Comparison of ENCODE assay signal across 25 mouse cellular contexts in the genomic region with DNA sequence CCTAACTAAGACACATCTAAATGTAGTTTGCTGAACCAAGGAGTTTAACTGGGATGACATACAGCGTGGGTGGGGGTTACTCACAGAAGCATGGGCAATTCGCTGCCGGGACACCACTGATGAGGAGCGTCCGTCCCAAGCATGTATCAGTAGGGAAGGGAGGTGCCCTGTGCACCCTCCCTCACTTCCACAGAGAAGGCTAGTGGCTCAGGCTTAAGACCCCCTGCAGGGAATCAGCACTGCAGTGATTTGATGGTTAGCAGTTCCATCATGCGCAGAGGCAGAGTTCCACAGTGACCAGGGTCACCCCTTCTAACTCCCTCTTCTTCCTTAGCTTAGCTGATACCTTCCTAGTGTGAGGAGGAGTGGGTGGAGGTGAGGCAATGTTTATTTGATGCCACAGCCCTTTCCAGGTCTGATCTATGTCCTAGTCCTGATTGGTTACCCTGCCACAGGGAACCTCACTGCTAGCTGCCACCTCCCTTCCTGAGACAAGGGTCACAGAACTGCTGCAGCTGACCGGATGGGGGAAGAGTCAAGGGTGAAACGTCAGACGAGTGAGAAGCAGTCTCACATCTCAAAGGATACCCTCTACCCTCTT. TPM values are rescaled to one million over a fixed set of nuclear protein-coding genes. Genes with fewer than 3 reads are reported as not detected.
A peak's percentile ranks its signal among the peaks of the same experiment; 100 is the strongest.
DNase-seq lines count a peak whose midpoint lies in the region; ATAC-seq and TF ChIP-seq lines count a peak whose summit lies in the region.
"Had no signal": no experiment of that assay in that cellular context is flagged by ENCODE, and none has a peak within 500 bp of the region (broad histone marks: within the 10 kb centered on the region; RNA-seq: fewer than 3 reads in every experiment).

No protein-coding gene starts in this region.

- H3K9me3 ChIP-seq in forebrain, embryonic 10.5 days = no peaks in the 10 kb centered on the region
- H3K9me3 ChIP-seq in forebrain, embryonic 16.5 days (ENCODE audit: control insufficient read depth, low read length) = no peaks in the 10 kb centered on the region
- H3K9me3 ChIP-seq in kidney, postnatal 0 days (replicated peaks; ENCODE audit: low read length) = no peaks in the 10 kb centered on the region
- H3K9me3 ChIP-seq: embryonic facial prominence, embryonic 12.5 days; forebrain, embryonic 15.5 days; G1E; limb, embryonic 13.5 days; lung, embryonic 15.5 days; neural tube, embryonic 13.5 days had no signal

- DNase-seq in forebrain, embryonic 10.5 days (ENCODE audit: extremely low spot score, low spot score) = peak; percentile 13
- DNase-seq in kidney, postnatal 0 days (ENCODE audit: low spot score) = peak; percentile 38
- no peak for DNase-seq in kidney, postnatal 14 days
- DNase-seq in NIH3T3 (ENCODE audit: low read depth) = peak; percentile 0
- DNase-seq in cerebellum, adult 9-11 months = no peak
- no peak for DNase-seq in cerebellum, adult 11-12 months
- DNase-seq: cerebellum, adult 2 months; heart, adult 2 months; kidney, adult 2 months; layer of hippocampus, postnatal 36 days; spleen, adult 18-20 months; thymus, postnatal 36 days had no signal

- H3K4me1 ChIP-seq in forebrain, embryonic 10.5 days = peaks cover 17% of the 10 kb centered on the region
- H3K4me1 ChIP-seq in forebrain, embryonic 16.5 days (replicated peaks; ENCODE audit: control insufficient read depth, insufficient read depth, low read length) = peaks cover 9% of the 10 kb centered on the region
- peaks cover 7% of the 10 kb centered on the region; the same call in 1 of the 2 replicates for H3K4me1 ChIP-seq in kidney, postnatal 0 days (replicated peaks; ENCODE audit: insufficient read depth, low read length)

- no peaks in the 10 kb centered on the region for H3K27me3 ChIP-seq in forebrain, embryonic 10.5 days (ENCODE audit: poor library complexity, severe bottlenecking)
- H3K27me3 ChIP-seq in forebrain, embryonic 16.5 days (replicated peaks; ENCODE audit: control insufficient read depth, insufficient read depth, low read length) = no peaks in the 10 kb centered on the region
- H3K27me3 ChIP-seq in kidney, postnatal 0 days (ENCODE audit: insufficient read depth, low read length) = no peaks in the 10 kb centered on the region
- H3K27me3 ChIP-seq: embryonic facial prominence, embryonic 12.5 days; forebrain, embryonic 15.5 days; limb, embryonic 13.5 days; lung, embryonic 15.5 days; neural tube, embryonic 13.5 days had no signal

- no peak overlapping the region for H3K27ac ChIP-seq in forebrain, embryonic 10.5 days
- H3K27ac ChIP-seq in forebrain, embryonic 16.5 days (ENCODE audit: low read length) = no peak overlapping the region
- no peak overlapping the region for H3K27ac ChIP-seq in kidney, postnatal 0 days
- H3K27ac ChIP-seq: embryonic facial prominence, embryonic 12.5 days; forebrain, embryonic 15.5 days; heart, adult 2 months; layer of hippocampus, adult 2 months; limb, embryonic 13.5 days; lung, embryonic 15.5 days; macrophage; neural tube, embryonic 13.5 days had no signal

- H3K9ac ChIP-seq in forebrain, embryonic 16.5 days (replicated peaks; ENCODE audit: low read depth, low read length) = no peak overlapping the region
- H3K9ac ChIP-seq in kidney, postnatal 0 days (ENCODE audit: low read depth, low read length) = no peak overlapping the region
- H3K9ac ChIP-seq: embryonic facial prominence, embryonic 12.5 days; forebrain, embryonic 15.5 days; limb, embryonic 13.5 days; lung, embryonic 15.5 days; neural tube, embryonic 13.5 days had no signal

- TF ChIP-seq CTCF in kidney, postnatal 0 days (IDR thresholded peaks at IDR 0.05; ENCODE audit: low read depth) = no peak

- H3K4me2 ChIP-seq in forebrain, embryonic 16.5 days (ENCODE audit: low read length) = no peak overlapping the region
- H3K4me2 ChIP-seq in kidney, postnatal 0 days (ENCODE audit: low read length) = no peak overlapping the region
- H3K4me2 ChIP-seq: embryonic facial prominence, embryonic 12.5 days; forebrain, embryonic 15.5 days; limb, embryonic 13.5 days; lung, embryonic 15.5 days; midbrain, embryonic 11.5 days; neural tube, embryonic 13.5 days had no signal

- peaks cover 15% of the 10 kb centered on the region for H3K36me3 ChIP-seq in forebrain, embryonic 10.5 days (replicated peaks)
- no peaks in the 10 kb centered on the region for H3K36me3 ChIP-seq in forebrain, embryonic 16.5 days (ENCODE audit: control insufficient read depth, insufficient read depth)
- no peaks in the 10 kb centered on the region for H3K36me3 ChIP-seq in kidney, postnatal 0 days (ENCODE audit: insufficient read depth, low read length)
- H3K36me3 ChIP-seq: G1E; lung, embryonic 15.5 days had no signal

- ATAC-seq in forebrain, embryonic 16.5 days = no peak
- ATAC-seq in kidney, postnatal 0 days (replicated peaks; ENCODE audit: low FRiP score, low read depth) = peak; percentile 47; the same call in 1 of the 2 replicates
- ATAC-seq in megakaryocyte, adult 5-6 weeks (ENCODE audit: poor library complexity, severe bottlenecking) = peak; percentile 46
- ATAC-seq: CD4-positive, CD25-positive, alpha-beta regulatory T cell, adult 4 months; forebrain, embryonic 15.5 days had no signal

- WGBS in forebrain, embryonic 10.5 days = 81% methylated on average over 9 of the region's 9 CpGs
- 80% methylated on average over 9 of the region's 9 CpGs for WGBS in forebrain, embryonic 16.5 days
- WGBS in kidney, postnatal 0 days = 53% methylated on average over 9 of the region's 9 CpGs

- no peak overlapping the region for H3K4me3 ChIP-seq in forebrain, embryonic 10.5 days
- H3K4me3 ChIP-seq in forebrain, embryonic 16.5 days (replicated peaks; ENCODE audit: low read length) = no peak overlapping the region
- H3K4me3 ChIP-seq in kidney, postnatal 0 days (replicated peaks; ENCODE audit: low read depth, low read length) = no peak overlapping the region
- H3K4me3 ChIP-seq: embryonic facial prominence, embryonic 12.5 days; erythroblast, embryonic 14.5 days; forebrain, embryonic 15.5 days; heart, adult 2 months; layer of hippocampus, adult 2 months; limb, embryonic 13.5 days; lung, embryonic 15.5 days; neural tube, embryonic 13.5 days had no signal

RNA-seq across cellular contexts. Expression of gene F3, which starts 15.5 kb away (rescaled TPM):
- polyA plus RNA-seq in forebrain, embryonic 10.5 days (2016; fragmentation: Nextera tagmentation; extraction: Ambion mirVana) = 8.2 and 9.8 TPM in 2 replicates
- polyA plus RNA-seq in forebrain, embryonic 16.5 days (2015; fragmentation: Nextera tagmentation; extraction: Ambion mirVana) = 9.1 and 9.5 TPM in 2 replicates
- polyA plus RNA-seq in kidney, postnatal 0 days (2015; fragmentation: Nextera tagmentation; extraction: Ambion mirVana) = 22.8 and 24.2 TPM in 2 replicates
- total RNA-seq in megakaryocyte, adult 5-6 weeks (2015) = 0.89 TPM in 1 of 2 replicates, not detected in the other
- total RNA-seq in megakaryocyte, adult 5-6 weeks (2017) = 2.6 TPM in 1 of 2 replicates, not detected in the other
- total RNA-seq: G1E had no signal
- polyA plus RNA-seq: CD4-positive, CD25-positive, alpha-beta regulatory T cell, adult 4 months; erythroblast, embryonic 14.5 days; G1E had no signal

Comparison
In these comparisons a context has a peak if more than half of its experiments do, and no peak if none do; other contexts are left out.
1. DNase-seq: peak in forebrain, embryonic 10.5 days (single experiment), kidney, postnatal 0 days (single experiment) and NIH3T3 (single experiment); none in kidney, postnatal 14 days (single experiment), cerebellum, adult 9-11 months (single experiment) and cerebellum, adult 11-12 months (single experiment).